Mouse (Mus musculus): ENCODE measurements around the gene Bhlha15.

The Bhlha15 gene

DNA sequence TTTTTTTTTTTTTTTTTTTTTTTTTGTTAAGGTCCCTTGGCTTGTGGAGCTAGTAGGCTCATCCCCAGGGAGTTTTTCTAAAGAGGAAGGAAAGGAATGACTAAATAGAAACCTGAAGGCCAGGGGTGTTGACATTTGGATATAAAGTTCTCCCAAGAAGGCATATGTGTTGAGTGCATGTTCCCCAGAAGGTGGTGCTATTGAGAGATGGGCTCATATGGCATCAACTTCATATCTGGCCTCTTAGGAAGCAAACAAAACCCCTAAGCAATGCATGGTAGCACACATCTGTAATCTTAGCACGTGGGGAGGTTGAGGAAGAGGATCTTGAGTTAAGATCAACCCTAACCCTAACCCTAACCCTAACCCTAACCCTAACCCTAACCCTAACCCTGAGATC lies 41.3 kb downstream of the Bhlha15 start:
- DNase-seq (ENCODE audit: low spot score in 2 of 2) = no peak

DNA sequence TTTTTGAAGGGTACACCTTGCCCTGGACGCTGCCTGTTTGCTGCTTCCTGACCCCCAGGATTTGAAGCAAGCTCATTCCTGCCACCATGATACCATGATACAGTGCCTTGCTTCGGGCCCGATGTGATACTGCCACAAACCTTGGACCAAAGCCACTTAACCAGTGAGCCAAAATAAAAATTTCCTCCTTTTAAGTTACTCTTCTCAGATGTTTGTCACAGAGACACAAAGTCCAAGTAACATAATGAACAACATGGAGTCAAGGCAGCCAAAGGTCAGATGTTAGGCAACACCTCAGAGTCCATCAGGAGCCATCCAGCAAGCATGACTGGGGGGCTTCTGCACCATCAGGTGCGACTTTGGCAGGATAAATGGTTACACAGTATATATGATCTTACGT lies 42.4 kb downstream of the Bhlha15 start:
- DNase-seq (ENCODE audit: low spot score in 2 of 2) = no peak

DNA sequence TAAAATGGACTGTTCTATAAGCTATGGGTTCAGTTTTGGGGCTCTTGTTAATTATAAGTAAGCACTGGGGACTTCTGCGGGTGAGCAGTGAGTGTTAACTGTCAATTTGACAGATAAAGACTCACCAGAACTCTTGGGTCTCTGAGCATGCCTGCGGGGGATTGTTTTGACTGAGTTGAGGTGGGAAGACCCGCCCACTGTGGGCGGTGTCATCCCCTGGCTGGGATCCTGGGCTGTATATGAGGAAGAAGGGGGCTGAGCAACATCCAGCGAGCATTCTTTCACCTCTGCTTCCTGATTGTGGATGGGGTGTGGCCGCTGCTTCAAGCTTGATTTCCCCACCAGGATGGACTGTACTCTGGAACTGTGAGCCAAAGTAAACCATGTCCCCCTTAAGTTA lies 44.1 kb downstream of the Bhlha15 start:
- DNase-seq (ENCODE audit: low spot score in 2 of 2) = no peak

DNA sequence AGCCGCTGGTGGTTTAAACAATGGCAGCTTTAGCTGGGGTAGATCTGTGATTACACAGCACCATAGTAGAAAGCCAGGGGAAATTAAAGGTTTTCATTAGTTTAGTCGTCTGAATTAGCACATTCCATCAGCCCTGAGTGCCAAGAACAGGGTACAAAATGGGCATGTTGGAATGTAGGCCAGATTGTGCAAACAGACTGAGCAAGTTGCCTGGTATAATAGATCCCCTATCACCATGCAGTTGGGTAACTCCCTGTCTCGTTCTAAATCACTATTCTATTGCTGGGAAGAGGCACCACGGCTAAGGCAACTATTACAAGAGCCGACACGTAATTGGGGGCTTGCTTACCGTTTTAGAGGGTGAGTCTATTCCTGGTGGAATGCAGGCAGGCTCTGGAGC lies 44.6 kb downstream of the Bhlha15 start:
- no peak for DNase-seq (ENCODE audit: low spot score in 2 of 2)

DNA sequence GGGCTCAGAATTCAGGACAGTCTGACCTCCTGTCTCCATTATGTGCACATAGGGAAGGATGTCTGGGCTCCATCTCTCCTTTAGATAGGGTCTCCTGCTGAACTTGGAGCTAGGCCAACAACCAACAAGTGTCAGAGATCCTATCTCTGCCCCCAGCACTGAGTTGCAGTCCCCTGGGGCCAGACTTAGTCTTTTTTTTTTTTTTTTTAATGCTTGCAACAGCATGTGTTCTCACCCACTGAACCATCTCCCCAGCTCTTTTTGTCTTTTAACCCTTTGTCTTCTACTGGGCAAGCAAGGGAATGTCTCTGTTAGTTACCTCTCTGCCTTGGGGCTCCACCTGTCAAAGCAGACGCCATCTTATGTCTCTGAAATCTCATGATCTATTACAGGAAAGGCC lies 48.9 kb downstream of the Bhlha15 start:
- DNase-seq (ENCODE audit: low spot score in 2 of 2) = no peak
